Comparison of ENCODE assay signal across 18 mouse cellular contexts in genomic region chr19:53022037-53022614, GRCm38 (mm10). TPM values are rescaled to one million over a fixed set of nuclear protein-coding genes. Genes with fewer than 3 reads are reported as not detected.
DNase-seq lines count a peak whose midpoint lies in the region; ATAC-seq and TF ChIP-seq lines count a peak whose summit lies in the region.
"Had no signal": no experiment of that assay in that cellular context is flagged by ENCODE, and none has a peak within 500 bp of the region (broad histone marks: within the 10 kb centered on the region; RNA-seq: fewer than 3 reads in every experiment).

No protein-coding gene starts in this region.

- no peak overlapping the region for H3K9ac ChIP-seq in lung, embryonic 15.5 days
- no peak overlapping the region for H3K9ac ChIP-seq in intestine, embryonic 15.5 days
- H3K9ac ChIP-seq in stomach, embryonic 15.5 days = no peak overlapping the region
- H3K9ac ChIP-seq: hindbrain, embryonic 14.5 days; neural tube, embryonic 15.5 days had no signal

- H3K36me3 ChIP-seq in heart, embryonic 10.5 days = peaks cover 69% of the 10 kb centered on the region
- H3K36me3 ChIP-seq in lung, embryonic 15.5 days = peaks cover 38% of the 10 kb centered on the region
- peaks cover 19% of the 10 kb centered on the region for H3K36me3 ChIP-seq in intestine, embryonic 15.5 days
- peaks cover 13% of the 10 kb centered on the region for H3K36me3 ChIP-seq in stomach, embryonic 15.5 days
- no peaks in the 10 kb centered on the region for H3K36me3 ChIP-seq in kidney, adult 2 months (ENCODE audit: control insufficient read depth, insufficient read depth, low read length)

- no peak for DNase-seq in heart, embryonic 10.5 days (ENCODE audit: low spot score)
- no peak for DNase-seq in heart, postnatal 25 days (ENCODE audit: low spot score)
- DNase-seq in lung, adult 2 months = no peak
- DNase-seq in kidney, adult 2 months = no peak
- DNase-seq: adrenal gland, postnatal 10 days; cerebellum, adult 8-10 months; heart, adult 18-20 months; kidney, adult 9 months had no signal

- 57% methylated on average over 8 of the region's 8 CpGs for WGBS in heart, embryonic 10.5 days
- WGBS in lung, embryonic 15.5 days = 56% methylated on average over 8 of the region's 8 CpGs
- WGBS in lung, adult 2 months = 55% methylated on average over 8 of the region's 8 CpGs
- 37% methylated on average over 8 of the region's 8 CpGs for WGBS in intestine, embryonic 15.5 days
- WGBS in stomach, embryonic 15.5 days = 45% methylated on average over 8 of the region's 8 CpGs
- 70% methylated on average over 8 of the region's 8 CpGs for WGBS in kidney, adult 2 months

- H3K4me1 ChIP-seq in heart, embryonic 10.5 days = peaks cover 59% of the 10 kb centered on the region
- H3K4me1 ChIP-seq in lung, embryonic 15.5 days = peaks cover 30% of the 10 kb centered on the region
- H3K4me1 ChIP-seq in lung, adult 2 months (ENCODE audit: control insufficient read depth, insufficient read depth, low read length) = peaks cover 24% of the 10 kb centered on the region
- H3K4me1 ChIP-seq in intestine, embryonic 15.5 days (replicated peaks) = peaks cover 33% of the 10 kb centered on the region
- peaks cover 5% of the 10 kb centered on the region; the same call in 1 of the 2 replicates for H3K4me1 ChIP-seq in stomach, embryonic 15.5 days
- H3K4me1 ChIP-seq in kidney, adult 2 months (ENCODE audit: control insufficient read depth, insufficient read depth, low read length) = peaks cover 7% of the 10 kb centered on the region; the same call in 1 of the 2 replicates

- intact Hi-C loops in heart, postnatal 25 days (cut with DNase I) = no loop called here

- peak; percentile 66 for ATAC-seq in lung, embryonic 15.5 days (ENCODE audit: borderline replicate concordance, extremely low read depth, low FRiP score, low TSS enrichment)
- peak; percentile 84 for ATAC-seq in intestine, embryonic 15.5 days
- ATAC-seq in stomach, embryonic 15.5 days (ENCODE audit: insufficient read depth, low FRiP score, low read depth) = peak; percentile 47; the same call in 1 of the 2 replicates
- ATAC-seq in CD4-positive, CD25-positive, alpha-beta regulatory T cell, adult 4 months = no peak
- ATAC-seq: forebrain, embryonic 14.5 days had no signal

- no peak for TF ChIP-seq POLR2A in lung, adult 2 months (IDR thresholded peaks at IDR 0.05; ENCODE audit: borderline replicate concordance, extremely low read depth, low read depth, low read length)
- no peak for TF ChIP-seq POLR2A in kidney, adult 2 months (IDR thresholded peaks at IDR 0.05; ENCODE audit: low read depth, low read length)

- H3K27me3 ChIP-seq in heart, embryonic 10.5 days (ENCODE audit: insufficient read depth, poor library complexity, severe bottlenecking) = no peaks in the 10 kb centered on the region
- no peaks in the 10 kb centered on the region for H3K27me3 ChIP-seq in lung, embryonic 15.5 days
- H3K27me3 ChIP-seq in intestine, embryonic 15.5 days (replicated peaks) = no peaks in the 10 kb centered on the region
- H3K27me3 ChIP-seq in stomach, embryonic 15.5 days (replicated peaks) = no peaks in the 10 kb centered on the region
- no peaks in the 10 kb centered on the region for H3K27me3 ChIP-seq in kidney, adult 2 months (replicated peaks; ENCODE audit: control insufficient read depth, insufficient read depth, low read length)
- H3K27me3 ChIP-seq: neural tube, embryonic 15.5 days had no signal

- H3K9me3 ChIP-seq in heart, embryonic 10.5 days = no peaks in the 10 kb centered on the region
- H3K9me3 ChIP-seq in lung, embryonic 15.5 days = no peaks in the 10 kb centered on the region
- no peaks in the 10 kb centered on the region for H3K9me3 ChIP-seq in intestine, embryonic 15.5 days
- no peaks in the 10 kb centered on the region for H3K9me3 ChIP-seq in stomach, embryonic 15.5 days
- H3K9me3 ChIP-seq: G1E; neural tube, embryonic 15.5 days had no signal

- TF ChIP-seq CTCF in lung, adult 2 months (IDR thresholded peaks at IDR 0.05; ENCODE audit: insufficient read depth, low read length) = no peak
- no peak for TF ChIP-seq CTCF in kidney, adult 2 months (conservative IDR thresholded peaks at IDR 0.05; ENCODE audit: insufficient read depth, insufficient read length, low read depth, low read length)

- H3K27ac ChIP-seq in heart, embryonic 10.5 days = peak overlapping the region; percentile 54
- H3K27ac ChIP-seq in lung, embryonic 15.5 days = peak overlapping the region; percentile 58
- H3K27ac ChIP-seq in intestine, embryonic 15.5 days = peak overlapping the region; percentile 77
- peak overlapping the region; percentile 23 for H3K27ac ChIP-seq in stomach, embryonic 15.5 days
- no peak overlapping the region for H3K27ac ChIP-seq in kidney, adult 2 months (ENCODE audit: insufficient read depth, low read depth, low read length)
- H3K27ac ChIP-seq: hindbrain, embryonic 14.5 days; left cerebral cortex, adult 2 months; neural tube, embryonic 15.5 days had no signal

- no peak overlapping the region for H3K4me2 ChIP-seq in lung, embryonic 15.5 days
- H3K4me2 ChIP-seq in intestine, embryonic 15.5 days (replicated peaks) = no peak overlapping the region
- no peak overlapping the region for H3K4me2 ChIP-seq in stomach, embryonic 15.5 days
- H3K4me2 ChIP-seq: hindbrain, embryonic 14.5 days; midbrain, embryonic 11.5 days; neural tube, embryonic 15.5 days had no signal

- H3K4me3 ChIP-seq in heart, embryonic 10.5 days = no peak overlapping the region
- no peak overlapping the region for H3K4me3 ChIP-seq in lung, embryonic 15.5 days
- H3K4me3 ChIP-seq in lung, adult 2 months (replicated peaks; ENCODE audit: extremely low read depth, low read depth, low read length) = no peak overlapping the region
- H3K4me3 ChIP-seq in intestine, embryonic 15.5 days (replicated peaks) = no peak overlapping the region
- H3K4me3 ChIP-seq in stomach, embryonic 15.5 days (replicated peaks) = no peak overlapping the region
- no peak overlapping the region for H3K4me3 ChIP-seq in kidney, adult 2 months (ENCODE audit: insufficient read depth, low read depth, low read length)
- H3K4me3 ChIP-seq: left cerebral cortex, adult 2 months; neural tube, embryonic 15.5 days had no signal

RNA-seq across cellular contexts. Expression of gene Xpnpep1, which starts 17.9 kb away (rescaled TPM):
- polyA plus RNA-seq in heart, embryonic 10.5 days (2016; fragmentation: Nextera tagmentation; extraction: Ambion mirVana) = 193 and 211 TPM in 2 replicates
- total RNA-seq in heart, postnatal 25 days (2021) = 10 to 100 TPM; 80.0 to 90.6 TPM
- polyA plus RNA-seq in lung, embryonic 15.5 days (2015; fragmentation: Nextera tagmentation; extraction: Ambion mirVana) = 167 and 169 TPM in 2 replicates
- polyA plus RNA-seq in lung, adult 2 months (2012; rRNA removed) = 50.4 and 64.2 TPM in 2 replicates
- polyA plus RNA-seq in intestine, embryonic 15.5 days (2015; fragmentation: Nextera tagmentation; extraction: Ambion mirVana) = 182 and 206 TPM in 2 replicates
- 130 and 151 TPM in 2 replicates for polyA plus RNA-seq in stomach, embryonic 15.5 days (2015; fragmentation: Nextera tagmentation; extraction: Ambion mirVana)
- 250 and 253 TPM in 2 replicates for polyA plus RNA-seq in kidney, adult 2 months (2012; rRNA removed)
- polyA plus RNA-seq in CD4-positive, CD25-positive, alpha-beta regulatory T cell, adult 4 months (2017; shearing (Covaris generic)) = 10 to 100 TPM; 51.1 to 85.0 TPM
